Mouse (Mus musculus) lung, adult 2 months (tissue): Measurements from ENCODE around the gene Ache.

Experiments
- CTCF ChIP-seq: fragments of 200-500 bp; IDR thresholded peaks from 2 replicates; pipeline ENCODE4 v1.5.1; 2011; ENCODE audit warnings: mild to moderate bottlenecking, low read length, control low read depth; ENCODE audit not compliant: insufficient read depth
- POLR2A ChIP-seq: fragments of 200-500 bp; IDR thresholded peaks from 2 replicates; pipeline ENCODE4 v1.6.1; 2011; ENCODE audit warnings: low read depth, mild to moderate bottlenecking, control low read depth, low read length, borderline replicate concordance; ENCODE audit errors: extremely low read depth

DNA sequence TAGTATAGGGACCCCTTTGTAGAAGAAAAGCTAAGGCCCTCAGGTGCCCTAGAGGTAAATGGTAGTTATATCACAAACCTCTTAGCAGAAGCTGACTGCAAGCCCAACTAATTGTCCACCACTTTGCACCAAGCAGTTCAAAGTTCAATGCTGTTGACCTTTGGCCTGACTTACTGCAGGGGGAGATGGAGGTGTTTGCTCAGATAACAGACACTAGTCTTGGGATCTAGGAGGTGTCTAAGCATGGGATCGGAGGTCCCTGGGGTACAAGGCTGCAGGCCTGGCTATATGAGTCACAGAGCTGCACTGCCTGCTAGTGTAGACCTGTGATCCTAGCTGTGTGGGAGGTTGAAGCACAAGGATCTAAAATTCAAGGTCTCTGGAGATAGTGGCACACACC is 31.3 kb downstream of the Ache start:
- TF ChIP-seq CTCF: no peak
- no peak for TF ChIP-seq POLR2A
